24 mouse cellular contexts compared by ENCODE assay signal in the genomic region with DNA sequence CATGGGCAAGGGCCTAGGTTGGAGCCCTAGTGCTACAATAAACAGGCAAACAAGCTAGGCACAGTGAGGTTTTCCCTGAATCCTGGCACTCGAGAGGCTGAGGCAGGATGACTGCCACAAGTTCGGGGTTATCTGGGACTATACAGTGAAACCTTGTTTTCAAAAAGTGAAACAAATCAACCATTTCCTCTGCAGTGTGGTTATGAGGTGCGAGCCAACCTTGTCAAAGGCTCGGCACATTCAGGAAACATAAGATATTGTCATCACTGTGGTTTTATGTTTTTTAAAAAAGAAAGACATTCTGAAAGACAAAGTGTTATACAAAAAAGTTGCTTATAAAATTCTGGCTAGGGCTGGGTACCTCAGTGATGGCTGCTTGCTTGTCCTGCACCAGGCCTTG. TPM values are rescaled to one million over a fixed set of nuclear protein-coding genes. Genes with fewer than 3 reads are reported as not detected.
DNase-seq lines count a peak whose midpoint lies in the region; ATAC-seq lines count a peak whose summit lies in the region.
"Had no signal": no experiment of that assay in that cellular context is flagged by ENCODE, and none has a peak within 500 bp of the region (broad histone marks: within the 10 kb centered on the region; RNA-seq: fewer than 3 reads in every experiment).

No protein-coding gene starts in this region.

- ATAC-seq in inflammation-experienced regulatory T-cells, adult 6 months = peak; percentile 80
- ATAC-seq: forebrain, embryonic 14.5 days had no signal

- DNase-seq in 416B (ENCODE audit: low read depth) (peak; percentile 30), liver (no peak), adipocyte (ENCODE audit: low spot score) (no peak)
- peak; percentile 70 for DNase-seq in CD4-positive helper T cell, adult 2 months (ENCODE audit: low read depth, low spot score)
- DNase-seq in T-cell, adult 2 months (ENCODE audit: low spot score) = peak; percentile 70
- no peak for DNase-seq in lung, adult 18-20 months
- no peak for DNase-seq in right cerebral cortex, postnatal 25 days
- DNase-seq: adrenal gland, adult 2 months; adrenal gland, postnatal 36 days; B cell, adult 2 months; cerebellum, adult 2 months; cerebellum, postnatal 14 days; embryo, embryonic 11 days; gastrocnemius, postnatal 10 days; heart, adult 18-20 months; heart, postnatal 14 days had no signal

RNA-seq across cellular contexts. Expression of a gene that starts 37.5 kb away (rescaled TPM):
- polyA plus RNA-seq in inflammation-experienced regulatory T-cells, adult 6 months (2017; shearing (Covaris generic)) = 100 to 1,000 TPM; 157 to 186 (median 185) TPM

RNA-seq across cellular contexts. Expression of a gene that starts 41.4 kb away (rescaled TPM):
- polyA plus RNA-seq in inflammation-experienced regulatory T-cells, adult 6 months (2017; shearing (Covaris generic)) = not detected
- polyA plus RNA-seq: embryonic facial prominence, embryonic 11.5 days; erythroblast, embryonic 14.5 days; G1E; heart, embryonic 10.5 days; heart, embryonic 14.5 days; hindbrain, embryonic 15.5 days had no signal

Comparison
In these comparisons a context has a peak if more than half of its experiments do, and no peak if none do; other contexts are left out.
1. DNase-seq: peak in 416B (single experiment), CD4-positive helper T cell, adult 2 months (single experiment) and T-cell, adult 2 months (single experiment); none in liver (single experiment), lung, adult 18-20 months (0 of 2), adipocyte (single experiment) and right cerebral cortex, postnatal 25 days (single experiment).